Mouse (Mus musculus) intestine, embryonic 16.5 days (tissue): ENCODE results near the gene Olfr551. TPM values are rescaled to one million over a fixed set of nuclear protein-coding genes. Genes with fewer than 3 reads are reported as not detected.

Experiments
- polyA plus RNA-seq: library from polyadenylated mRNA; unstranded; fragments of >200 nt; fragmentation: Nextera tagmentation; extraction: Ambion mirVana; gene quantifications from 2 replicates; pipeline ENCODE4 v1.2.1, GENCODE M21; 2015

The Olfr551 gene
- polyA plus RNA-seq, 1 experiment from 2014 or later, result not detected

Other genes starting within 250 kb of the Olfr551 start
- gene Rrm1, start 150.2 kb downstream of the Olfr551 start, polyA plus RNA-seq, result 106 and 120 TPM in 2 replicates
- 0.09 and 0.16 TPM in 2 replicates for gene Olfr543, start 110.2 kb downstream of the Olfr551 start, polyA plus RNA-seq
- gene Olfr544, start 103.6 kb downstream of the Olfr551 start, polyA plus RNA-seq, result 0.04 TPM in 1 of 2 replicates, not detected in the other
- gene Olfr545, start 92.3 kb downstream of the Olfr551 start, polyA plus RNA-seq, result not detected in 2 replicates
- not detected in 2 replicates for gene Olfr547, start 57.1 kb downstream of the Olfr551 start, polyA plus RNA-seq
- not detected in 2 replicates for gene Olfr548-ps1, start 51.0 kb downstream of the Olfr551 start, polyA plus RNA-seq
- not detected in 2 replicates for gene Olfr549, start 42.0 kb downstream of the Olfr551 start, polyA plus RNA-seq
- 0.32 and 0.50 TPM in 2 replicates for gene Trim21, start 26.4 kb downstream of the Olfr551 start, polyA plus RNA-seq
- not detected in 2 replicates for gene Olfr550, start 20.4 kb downstream of the Olfr551 start, polyA plus RNA-seq
- gene Olfr552, start 5.9 kb upstream of the Olfr551 start, polyA plus RNA-seq, result not detected in 2 replicates
- gene Olfr553, start 26.3 kb upstream of the Olfr551 start, polyA plus RNA-seq, result not detected in 2 replicates
- gene Olfr554, start 46.5 kb upstream of the Olfr551 start, polyA plus RNA-seq, result not detected in 2 replicates
- not detected in 2 replicates for gene Olfr555, start 66.9 kb upstream of the Olfr551 start, polyA plus RNA-seq
- not detected in 2 replicates for gene Olfr556, start 73.0 kb upstream of the Olfr551 start, polyA plus RNA-seq
- 9.3 and 9.6 TPM in 2 replicates for gene Trim68, start 95.4 kb upstream of the Olfr551 start, polyA plus RNA-seq
- gene Olfr557, start 104.0 kb upstream of the Olfr551 start, polyA plus RNA-seq, result not detected in 2 replicates
- 0.22 and 0.26 TPM in 2 replicates for gene Olfr558, start 110.3 kb upstream of the Olfr551 start, polyA plus RNA-seq
- not detected in 2 replicates for gene Olfr33, start 127.2 kb upstream of the Olfr551 start, polyA plus RNA-seq
- gene Olfr559, start 135.6 kb upstream of the Olfr551 start, polyA plus RNA-seq, result not detected in 2 replicates
- gene Olfr560, start 167.5 kb upstream of the Olfr551 start, polyA plus RNA-seq, result not detected in 2 replicates
- 0.39 and 0.58 TPM in 2 replicates for gene Olfr78, start 167.6 kb upstream of the Olfr551 start, polyA plus RNA-seq
- not detected in 2 replicates for gene Olfr561, start 179.3 kb upstream of the Olfr551 start, polyA plus RNA-seq
- gene Olfr564, start 211.6 kb upstream of the Olfr551 start, polyA plus RNA-seq, result not detected in 2 replicates